Mouse (Mus musculus) frontal cortex, postnatal 25 days (tissue): ENCODE measurements around the gene 1810055G02Rik.

Experiments
- DNase-seq, 2 experiments: peaks; one replicate each; pipeline ENCODE4 v3.0.0; 2022; ENCODE audit warnings: low spot score in 2 of 2

1810055G02Rik gene

GRCm38 (mm10) chr19:3708078-3709012 is at the start of gene 1810055G02Rik:
Gene 1810055G02Rik, plus strand, starts transcription at chr19:3708293.
- peak; percentile 98 to 99 for DNase-seq

GRCm38 (mm10) chr19:3665510-3665909 is 42.6 kb upstream of the 1810055G02Rik start:
- no peak for DNase-seq

- DNase-seq: no peak
These were observed 41.5 kb upstream of the 1810055G02Rik start for GRCm38 (mm10) chr19:3666632-3667031.

GRCm38 (mm10) chr19:3667155-3667895 is 40.8 kb upstream of the 1810055G02Rik start:
- DNase-seq: no peak

GRCm38 (mm10) chr19:3667979-3668378 is 40.1 kb upstream of the 1810055G02Rik start:
- no peak for DNase-seq

- DNase-seq: no peak
These were observed 39.5 kb upstream of the 1810055G02Rik start for GRCm38 (mm10) chr19:3668551-3668950.

GRCm38 (mm10) chr19:3669100-3669499 is 39.0 kb upstream of the 1810055G02Rik start:
- no peak for DNase-seq

GRCm38 (mm10) chr19:3673149-3673548 is 34.9 kb upstream of the 1810055G02Rik start:
- no peak for DNase-seq

GRCm38 (mm10) chr19:3674122-3674855 is 33.8 kb upstream of the 1810055G02Rik start:
- no peak for DNase-seq

- no peak for DNase-seq
These were observed 27.4 kb upstream of the 1810055G02Rik start for GRCm38 (mm10) chr19:3680732-3681131.

GRCm38 (mm10) chr19:3681310-3681934 is 26.7 kb upstream of the 1810055G02Rik start:
- DNase-seq: no peak

GRCm38 (mm10) chr19:3684414-3684813 is 23.7 kb upstream of the 1810055G02Rik start:
- DNase-seq: no peak

- no peak for DNase-seq
These were observed 23.0 kb upstream of the 1810055G02Rik start for GRCm38 (mm10) chr19:3684957-3685580.

- no peak for DNase-seq
These were observed 22.4 kb upstream of the 1810055G02Rik start for GRCm38 (mm10) chr19:3685611-3686214.

- no peak for DNase-seq
These were observed 21.7 kb upstream of the 1810055G02Rik start, which contains the start of gene Lrp5 for GRCm38 (mm10) chr19:3686215-3686894. Gene Lrp5, minus strand, starts transcription at chr19:3686564.

GRCm38 (mm10) chr19:3687676-3688171 is 20.4 kb upstream of the 1810055G02Rik start:
- DNase-seq: no peak

- DNase-seq: no peak
These were observed 16.8 kb upstream of the 1810055G02Rik start for GRCm38 (mm10) chr19:3691337-3691736.

GRCm38 (mm10) chr19:3692414-3693145 is 15.5 kb upstream of the 1810055G02Rik start:
- no peak for DNase-seq

- DNase-seq: no peak
These were observed 13.6 kb upstream of the 1810055G02Rik start for GRCm38 (mm10) chr19:3694476-3694875.
